Mouse (Mus musculus) forebrain, embryonic 11.5 days (tissue): ENCODE measurements around the gene Mc3r. TPM values are rescaled to one million over a fixed set of nuclear protein-coding genes. Genes with fewer than 3 reads are reported as not detected.

Source experiments
- ATAC-seq: fragments of 200-750 bp; cut with Nextera tagmentation; replicated peaks from 2 replicates; pipeline ENCODE4 v1.8.0; 2017; ENCODE audit warnings: moderate TSS enrichment; ENCODE audit not compliant: low FRiP score
- DNase-seq: peaks from one replicate; pipeline ENCODE4 v3.0.0-alpha.2; 2017; ENCODE audit warnings: low spot score
- H3K27ac ChIP-seq: fragments of 300-500 bp; sonication (generic); 2 replicates; pipeline ENCODE4 v1.5.1; 2014; ENCODE audit warnings: low read depth, low read length
- H3K27me3 ChIP-seq: fragments of 300-500 bp; sonication (generic); 2 replicates; pipeline ENCODE4 v1.6.1; 2014; ENCODE audit warnings: mild to moderate bottlenecking, low read length, mixed read lengths; ENCODE audit not compliant: control insufficient read depth, insufficient read depth
- H3K36me3 ChIP-seq: fragments of 300-500 bp; sonication (generic); 2 replicates; pipeline ENCODE4 v1.6.1; 2014; ENCODE audit warnings: mild to moderate bottlenecking, low read length, moderate library complexity, mixed read lengths; ENCODE audit not compliant: control insufficient read depth, insufficient read depth
- H3K4me1 ChIP-seq: fragments of 300-500 bp; sonication (generic); replicated peaks from 2 replicates; pipeline ENCODE4 v1.6.1; 2014; ENCODE audit warnings: low read length, mixed read lengths; ENCODE audit not compliant: control insufficient read depth, insufficient read depth
- H3K4me2 ChIP-seq: fragments of 300-500 bp; sonication (generic); 2 replicates; pipeline ENCODE4 v1.6.1; 2014; ENCODE audit warnings: low read depth, mild to moderate bottlenecking, low read length, moderate library complexity, mixed read lengths; ENCODE audit not compliant: severe bottlenecking
- H3K4me3 ChIP-seq: fragments of 300-500 bp; sonication (generic); 2 replicates; pipeline ENCODE4 v1.5.1; 2014; ENCODE audit warnings: low read depth, low read length
- H3K9ac ChIP-seq: fragments of 300-500 bp; sonication (generic); 2 replicates; pipeline ENCODE4 v1.6.1; 2014; ENCODE audit warnings: low read length
- H3K9me3 ChIP-seq: fragments of 300-500 bp; sonication (generic); 2 replicates; pipeline ENCODE4 v1.6.1; 2016; ENCODE audit warnings: low read length, mixed read lengths; ENCODE audit not compliant: control insufficient read depth
- WGBS: fragments of 180-500 bp; shearing (Covaris S2); extraction: QIAGEN DNeasy Blood & Tissue Kit; methylation state at CpG from one replicate; pipeline ENCODE4 v1.1.7; 2014; 5-methylcytosine and 5-hydroxymethylcytosine counted together
- polyA plus RNA-seq: library from polyadenylated mRNA; unstranded; fragments of >200 nt; fragmentation: Nextera tagmentation; extraction: Ambion mirVana; gene quantifications from 2 replicates; pipeline ENCODE4 v1.2.1, GENCODE M21; 2014

Mc3r gene
- 0.09 TPM in 1 of 2 replicates, not detected in the other for polyA plus RNA-seq

GRCm38 (mm10) chr2:172248106-172248764, at the start of gene Mc3r:
TSS of gene Mc3r (plus strand) at chr2:172248492.
- Histone ChIP-seq H3K27me3 (no peaks in the 10 kb centered on the region; the same call in 1 of the 2 replicates), H3K9ac (no peak within 1 kb of the TSS; the same call in 1 of the 2 replicates), H3K4me1 (no peaks in the 10 kb centered on the region), H3K36me3 (no peaks in the 10 kb centered on the region), H3K4me2 (no peak within 1 kb of the TSS), H3K4me3 (no peak within 1 kb of the TSS), H3K27ac (no peak within 1 kb of the TSS), H3K9me3 (no peaks in the 10 kb centered on the region)
- ATAC-seq (peak; percentile 60; the same call in 1 of the 2 replicates), DNase-seq (peak; percentile 92)
- 9% methylated on average over 22 of the region's 22 CpGs for WGBS

GRCm38 (mm10) chr2:172201998-172202780, 46.1 kb upstream of the Mc3r start:
- no peak overlapping the region for H3K4me2 ChIP-seq
- H3K27me3 ChIP-seq = no peaks in the 10 kb centered on the region
- H3K4me3 ChIP-seq = no peak overlapping the region
- DNase-seq (peak; percentile 30), ATAC-seq (no peak)
- no peak overlapping the region for H3K9ac ChIP-seq
- no peak overlapping the region for H3K27ac ChIP-seq
- WGBS = 87% methylated on average over 13 of the region's 13 CpGs
- no peaks in the 10 kb centered on the region for H3K9me3 ChIP-seq
- H3K36me3 ChIP-seq = no peaks in the 10 kb centered on the region
- no peaks in the 10 kb centered on the region for H3K4me1 ChIP-seq

GRCm38 (mm10) chr2:172207003-172207402, 41.3 kb upstream of the Mc3r start:
- Histone ChIP-seq H3K36me3 (no peaks in the 10 kb centered on the region), H3K4me2 (no peak overlapping the region), H3K27ac (no peak overlapping the region), H3K9ac (no peak overlapping the region), H3K4me1 (no peaks in the 10 kb centered on the region), H3K9me3 (no peaks in the 10 kb centered on the region), H3K4me3 (no peak overlapping the region), H3K27me3 (no peaks in the 10 kb centered on the region)
- peak; percentile 58; the same call in 1 of the 2 replicates for ATAC-seq
- DNase-seq = peak; percentile 89
- 16% methylated on average over 11 of the region's 11 CpGs for WGBS

- 86% methylated on average over 8 of the region's 8 CpGs for WGBS
Observed at GRCm38 (mm10) chr2:172213480-172213879, 34.8 kb upstream of the Mc3r start.

GRCm38 (mm10) chr2:172214336-172214735, 34.0 kb upstream of the Mc3r start:
- Histone ChIP-seq H3K36me3 (no peaks in the 10 kb centered on the region), H3K4me2 (no peak overlapping the region), H3K4me3 (no peak overlapping the region), H3K4me1 (no peaks in the 10 kb centered on the region), H3K9ac (no peak overlapping the region), H3K27ac (no peak overlapping the region), H3K27me3 (no peaks in the 10 kb centered on the region), H3K9me3 (no peaks in the 10 kb centered on the region)
- DNase-seq (peak; percentile 41), ATAC-seq (no peak)
- 84% methylated on average over 5 of the region's 5 CpGs for WGBS

More at GRCm38 (mm10) chr2:172213480-172213879, 34.8 kb upstream of the Mc3r start:
- Histone ChIP-seq H3K36me3 (no peaks in the 10 kb centered on the region), H3K27ac (no peak overlapping the region), H3K27me3 (no peaks in the 10 kb centered on the region), H3K9me3 (no peaks in the 10 kb centered on the region), H3K4me1 (no peaks in the 10 kb centered on the region), H3K4me2 (no peak overlapping the region), H3K9ac (no peak overlapping the region), H3K4me3 (no peak overlapping the region)
- no peak for ATAC-seq
- peak; percentile 52 for DNase-seq

GRCm38 (mm10) chr2:172215508-172216162, 32.7 kb upstream of the Mc3r start:
- Histone ChIP-seq H3K4me3 (no peak overlapping the region), H3K4me2 (no peak overlapping the region), H3K9ac (no peak overlapping the region), H3K9me3 (no peaks in the 10 kb centered on the region), H3K4me1 (no peaks in the 10 kb centered on the region), H3K27ac (no peak overlapping the region), H3K36me3 (no peaks in the 10 kb centered on the region), H3K27me3 (no peaks in the 10 kb centered on the region)
- WGBS = 36% methylated on average over 11 of the region's 11 CpGs
- DNase-seq = peak; percentile 81
- ATAC-seq = 0 out of 2 replicates have a peak, but pooled peaks have one; percentile 40

GRCm38 (mm10) chr2:172216163-172216915, 32.0 kb upstream of the Mc3r start:
- H3K9me3 ChIP-seq = no peaks in the 10 kb centered on the region
- peak; percentile 51 for DNase-seq
- H3K27me3 ChIP-seq = no peaks in the 10 kb centered on the region
- H3K4me1 ChIP-seq = no peaks in the 10 kb centered on the region
- peak; percentile 31; the same call in 1 of the 2 replicates for ATAC-seq
- no peak overlapping the region for H3K27ac ChIP-seq
- H3K4me2 ChIP-seq = no peak overlapping the region
- H3K4me3 ChIP-seq = no peak overlapping the region
- WGBS = 73% methylated on average over 17 of the region's 17 CpGs
- H3K9ac ChIP-seq = no peak overlapping the region
- H3K36me3 ChIP-seq = no peaks in the 10 kb centered on the region

- DNase-seq (peak; percentile 50), ATAC-seq (no peak)
- Histone ChIP-seq H3K4me2 (no peak overlapping the region), H3K9me3 (no peaks in the 10 kb centered on the region), H3K9ac (no peak overlapping the region), H3K36me3 (no peaks in the 10 kb centered on the region), H3K4me3 (no peak overlapping the region), H3K27me3 (no peaks in the 10 kb centered on the region), H3K27ac (no peak overlapping the region), H3K4me1 (no peaks in the 10 kb centered on the region)
- 66% methylated on average over 7 of the region's 8 CpGs for WGBS
Observed at GRCm38 (mm10) chr2:172217886-172218285, 30.4 kb upstream of the Mc3r start.
